Comparison of ENCODE assay signal across 7 mouse cellular contexts in genomic region chr7:64057873-64058272, GRCm38 (mm10).
A peak's percentile ranks its signal among the peaks of the same experiment; 100 is the strongest.
DNase-seq lines count a peak whose midpoint lies in the region; ATAC-seq and TF ChIP-seq lines count a peak whose summit lies in the region.

No protein-coding gene starts in this region.

- no peak for DNase-seq in testis, postnatal 10 days (ENCODE audit: low spot score)
- DNase-seq in forebrain, embryonic 11.5 days (ENCODE audit: low spot score) = no peak
- DNase-seq in induced T-regulatory cell, adult 2 months (ENCODE audit: low read depth) = peak; percentile 61
- DNase-seq in thymus, postnatal 25 days = peak; percentile 80
- no peak for DNase-seq in right cerebral cortex, postnatal 25 days

- no peaks in the 10 kb centered on the region for H3K27me3 ChIP-seq in testis, adult 2 months (ENCODE audit: control insufficient read depth, insufficient read depth, low read length)
- no peaks in the 10 kb centered on the region for H3K27me3 ChIP-seq in forebrain, embryonic 11.5 days (ENCODE audit: control insufficient read depth, insufficient read depth, low read length)

- ATAC-seq in forebrain, embryonic 11.5 days (replicated peaks; ENCODE audit: low FRiP score) = 0 out of 2 replicates have a peak, but pooled peaks have one; percentile 39
- ATAC-seq in megakaryocyte, adult 5-6 weeks (ENCODE audit: poor library complexity, severe bottlenecking) = peak; percentile 76

- 0 out of 2 replicates have a peak, but pooled peaks cover 6% of the 10 kb centered on the region for H3K4me1 ChIP-seq in testis, adult 2 months (ENCODE audit: control insufficient read depth, insufficient read depth, low read length)
- H3K4me1 ChIP-seq in forebrain, embryonic 11.5 days (replicated peaks; ENCODE audit: control insufficient read depth, insufficient read depth, low read length) = no peaks in the 10 kb centered on the region

- H3K27ac ChIP-seq in testis, adult 2 months (ENCODE audit: control insufficient read depth, insufficient read depth, low read depth, low read length) = peak overlapping the region; percentile 15; the same call in 1 of the 2 replicates
- H3K27ac ChIP-seq in forebrain, embryonic 11.5 days (ENCODE audit: low read depth, low read length) = no peak overlapping the region

- TF ChIP-seq CTCF in testis, adult 2 months (IDR thresholded peaks at IDR 0.05; ENCODE audit: control insufficient read depth, insufficient read depth, insufficient replicate concordance, low read depth, low read length) = peak; percentile 15; the same call in 1 of the 2 replicates

- WGBS in forebrain, embryonic 11.5 days = 65% methylated on average over 4 of the region's 4 CpGs

- no peaks in the 10 kb centered on the region for H3K9me3 ChIP-seq in forebrain, embryonic 11.5 days (ENCODE audit: control insufficient read depth, low read length)

- TF ChIP-seq POLR2A in testis, adult 2 months (IDR thresholded peaks at IDR 0.05; ENCODE audit: control insufficient read depth, low read depth, low read length) = no peak; the same call in 1 of the 2 replicates

- no peak overlapping the region for H3K9ac ChIP-seq in forebrain, embryonic 11.5 days (ENCODE audit: low read length)

- no peak overlapping the region for H3K4me2 ChIP-seq in forebrain, embryonic 11.5 days (ENCODE audit: low read depth, low read length, severe bottlenecking)

- peak overlapping the region; percentile 71 for H3K4me3 ChIP-seq in testis, adult 2 months (ENCODE audit: control insufficient read depth, low read depth, low read length)
- no peak overlapping the region for H3K4me3 ChIP-seq in forebrain, embryonic 11.5 days (ENCODE audit: low read depth, low read length)

- H3K36me3 ChIP-seq in testis, adult 2 months (ENCODE audit: control insufficient read depth, insufficient read depth, low read length) = no peaks in the 10 kb centered on the region
- no peaks in the 10 kb centered on the region for H3K36me3 ChIP-seq in forebrain, embryonic 11.5 days (ENCODE audit: control insufficient read depth, insufficient read depth, low read length)

Comparison
In these comparisons a context has a peak if more than half of its experiments do, and no peak if none do; other contexts are left out.
1. DNase-seq: peak in induced T-regulatory cell, adult 2 months (single experiment) and thymus, postnatal 25 days (single experiment); none in testis, postnatal 10 days (single experiment), forebrain, embryonic 11.5 days (single experiment) and right cerebral cortex, postnatal 25 days (single experiment).